Comparison of ENCODE assay signal across 8 mouse cellular contexts in genomic region chr14:18331693-18332131, GRCm38 (mm10). TPM values are rescaled to one million over a fixed set of nuclear protein-coding genes. Genes with fewer than 3 reads are reported as not detected.
DNase-seq lines count a peak whose midpoint lies in the region; ATAC-seq and TF ChIP-seq lines count a peak whose summit lies in the region.

TSS of gene Ube2e1 (minus strand) at chr14:18331859.

- TF ChIP-seq POLR2A in bone marrow macrophage, adult 2 months (IDR thresholded peaks at IDR 0.05; ENCODE audit: borderline replicate concordance, low read depth, low read length) = no peak; the same call in 1 of the 2 replicates

- under 1% methylated on average over 36 of the region's 39 CpGs for WGBS in forebrain, embryonic 10.5 days
- WGBS in heart, embryonic 14.5 days = under 1% methylated on average over 25 of the region's 39 CpGs
- under 1% methylated on average over 37 of the region's 39 CpGs for WGBS in liver, embryonic 14.5 days (ENCODE audit: insufficient replicate concordance)
- under 1% methylated on average over 36 of the region's 39 CpGs for WGBS in stomach, embryonic 15.5 days

- no peaks in the 10 kb centered on the region for H3K27me3 ChIP-seq in forebrain, embryonic 10.5 days (ENCODE audit: poor library complexity, severe bottlenecking)
- H3K27me3 ChIP-seq in heart, embryonic 14.5 days (ENCODE audit: control insufficient read depth, insufficient read depth, low read length) = no peaks in the 10 kb centered on the region
- H3K27me3 ChIP-seq in liver, embryonic 14.5 days (ENCODE audit: control insufficient read depth, insufficient read depth, low read length) = no peaks in the 10 kb centered on the region
- H3K27me3 ChIP-seq in stomach, embryonic 15.5 days (replicated peaks) = no peaks in the 10 kb centered on the region

- peak within 1 kb of the TSS; percentile 86 for H3K4me2 ChIP-seq in heart, embryonic 14.5 days (ENCODE audit: low read length)
- H3K4me2 ChIP-seq in liver, embryonic 14.5 days (ENCODE audit: low read depth) = peak within 1 kb of the TSS; percentile 67
- peak within 1 kb of the TSS; percentile 79 for H3K4me2 ChIP-seq in stomach, embryonic 15.5 days

- ATAC-seq in heart, embryonic 14.5 days (ENCODE audit: insufficient number of reproducible peaks, insufficient read depth, low FRiP score, low read depth) = peak; percentile 89
- peak; percentile 81 for ATAC-seq in liver, embryonic 14.5 days (ENCODE audit: insufficient read depth)
- peak; percentile 89 for ATAC-seq in stomach, embryonic 15.5 days (ENCODE audit: insufficient read depth, low FRiP score, low read depth)

- H3K27ac ChIP-seq in bone marrow macrophage, adult 2 months (ENCODE audit: insufficient read depth, low read depth, low read length) = peak within 1 kb of the TSS; percentile 20; the same call in 1 of the 2 replicates
- H3K27ac ChIP-seq in forebrain, embryonic 10.5 days = peak within 1 kb of the TSS; percentile 94
- peak within 1 kb of the TSS in 1 of 2 experiments; percentile 75; a peak in 2 of 4 replicates for H3K27ac ChIP-seq in heart, embryonic 14.5 days (replicated peaks in 1 of 2; ENCODE audit: control insufficient read depth in 1 of 2, insufficient read depth in 1 of 2, low read depth in 2 of 2, low read length in 2 of 2)
- no peak within 1 kb of the TSS for H3K27ac ChIP-seq in liver, embryonic 14.5 days
- peak within 1 kb of the TSS; percentile 87 for H3K27ac ChIP-seq in stomach, embryonic 15.5 days

- H3K9ac ChIP-seq in heart, embryonic 14.5 days (ENCODE audit: low read length) = peak within 1 kb of the TSS; percentile 96
- H3K9ac ChIP-seq in liver, embryonic 14.5 days (replicated peaks) = peak within 1 kb of the TSS; percentile 81
- peak within 1 kb of the TSS; percentile 91 for H3K9ac ChIP-seq in stomach, embryonic 15.5 days

- no peak for TF ChIP-seq CTCF in bone marrow macrophage, adult 2 months (IDR thresholded peaks at IDR 0.05; ENCODE audit: low read depth, low read length)
- no peak for TF ChIP-seq CTCF in liver, embryonic 14.5 days (IDR thresholded peaks at IDR 0.05; ENCODE audit: low read depth)

- H3K9me3 ChIP-seq in forebrain, embryonic 10.5 days = no peaks in the 10 kb centered on the region
- H3K9me3 ChIP-seq in heart, embryonic 14.5 days (ENCODE audit: control insufficient read depth, low read length) = no peaks in the 10 kb centered on the region
- no peaks in the 10 kb centered on the region for H3K9me3 ChIP-seq in liver, embryonic 14.5 days (ENCODE audit: control insufficient read depth, low read length)
- H3K9me3 ChIP-seq in stomach, embryonic 15.5 days = no peaks in the 10 kb centered on the region

- H3K36me3 ChIP-seq in forebrain, embryonic 10.5 days (replicated peaks) = peaks cover 11% of the 10 kb centered on the region
- H3K36me3 ChIP-seq in heart, embryonic 14.5 days (ENCODE audit: control insufficient read depth, insufficient read depth, low read length) = peaks cover 3% of the 10 kb centered on the region; the same call in 1 of the 2 replicates
- H3K36me3 ChIP-seq in liver, embryonic 14.5 days (replicated peaks; ENCODE audit: control insufficient read depth, insufficient read depth, low read depth) = no peaks in the 10 kb centered on the region
- H3K36me3 ChIP-seq in stomach, embryonic 15.5 days = no peaks in the 10 kb centered on the region

- H3K4me3 ChIP-seq in bone marrow macrophage, adult 2 months (ENCODE audit: insufficient read depth, low read length) = peak within 1 kb of the TSS; percentile 91
- H3K4me3 ChIP-seq in forebrain, embryonic 10.5 days = peak within 1 kb of the TSS; percentile 86
- H3K4me3 ChIP-seq in heart, embryonic 14.5 days (ENCODE audit: control insufficient read depth in 1 of 2, insufficient read depth in 1 of 2, low read depth in 1 of 2, low read length in 2 of 2) = peak within 1 kb of the TSS; percentile 90 to 93
- H3K4me3 ChIP-seq in liver, embryonic 14.5 days (ENCODE audit: insufficient read depth in 1 of 2, low read depth in 2 of 2, low read length in 2 of 2) = peak within 1 kb of the TSS; percentile 69 to 70
- peak within 1 kb of the TSS; percentile 89 for H3K4me3 ChIP-seq in stomach, embryonic 15.5 days (replicated peaks)

- DNase-seq in CD4-positive helper T cell, adult 2 months (ENCODE audit: low read depth, low spot score) = peak; percentile 82
- peak; percentile 79 for DNase-seq in forebrain, embryonic 10.5 days (ENCODE audit: extremely low spot score, low spot score)
- peak; percentile 87 for DNase-seq in kidney, postnatal 14 days
- DNase-seq in liver, embryonic 14.5 days (ENCODE audit: low read depth in 3 of 3, low spot score in 3 of 3) = peak; percentile 24 to 37 (median 29)
- DNase-seq in neural tube, embryonic 10.5 days (ENCODE audit: extremely low spot score, low spot score) = peak; percentile 86

- peaks cover 5% of the 10 kb centered on the region; the same call in 1 of the 2 replicates for H3K4me1 ChIP-seq in bone marrow macrophage, adult 2 months (ENCODE audit: control insufficient read depth, insufficient read depth, low read length)
- peaks cover 33% of the 10 kb centered on the region for H3K4me1 ChIP-seq in forebrain, embryonic 10.5 days
- H3K4me1 ChIP-seq in heart, embryonic 14.5 days (ENCODE audit: control insufficient read depth in 2 of 2, insufficient read depth in 2 of 2, low read length in 2 of 2) = peaks cover 0 to 9% of the 10 kb centered on the region in 2 experiments; a peak in 3 of 4 replicates
- peaks cover 0 to 12% of the 10 kb centered on the region in 2 experiments; a peak in 2 of 4 replicates for H3K4me1 ChIP-seq in liver, embryonic 14.5 days (replicated peaks; ENCODE audit: control insufficient read depth in 2 of 2, insufficient read depth in 2 of 2, low read length in 1 of 2)
- H3K4me1 ChIP-seq in stomach, embryonic 15.5 days = peaks cover 11% of the 10 kb centered on the region

- TF ChIP-seq EP300 in liver, embryonic 14.5 days (IDR thresholded peaks at IDR 0.05; ENCODE audit: low read depth) = no peak

RNA-seq across cellular contexts. Expression of gene Ube2e1, which starts in this region (rescaled TPM):
- 66.5 and 72.9 TPM in 2 replicates for polyA plus RNA-seq in bone marrow macrophage, adult 2 months (2012; ENCODE audit: insufficient read depth, insufficient read length, missing spikeins)
- polyA plus RNA-seq in forebrain, embryonic 10.5 days (2016; fragmentation: Nextera tagmentation; extraction: Ambion mirVana) = 166 and 172 TPM in 2 replicates
- polyA plus RNA-seq in heart, embryonic 14.5 days (2014; fragmentation: Nextera tagmentation; extraction: Ambion mirVana) = 15.0 and 19.3 TPM in 2 replicates
- 13.8 and 20.9 TPM in 2 replicates for polyA plus RNA-seq in liver, embryonic 14.5 days (2012; rRNA removed)
- 11.6 and 13.1 TPM in 2 replicates for polyA plus RNA-seq in liver, embryonic 14.5 days (2014; fragmentation: Nextera tagmentation; extraction: Ambion mirVana)
- 130 and 140 TPM in 2 replicates for polyA plus RNA-seq in stomach, embryonic 15.5 days (2015; fragmentation: Nextera tagmentation; extraction: Ambion mirVana)

Comparison
In these comparisons a context has a peak if more than half of its experiments do, and no peak if none do; other contexts are left out.
1. DNase-seq: peak in every context shown above with its lines; median percentile 87 in kidney, postnatal 14 days; 86 in neural tube, embryonic 10.5 days; 82 in CD4-positive helper T cell, adult 2 months; 79 in forebrain, embryonic 10.5 days; 29 in liver, embryonic 14.5 days.